Mouse (Mus musculus) forebrain, postnatal 0 days (tissue): Measurements from ENCODE around the gene Zglp1. TPM values are rescaled to one million over a fixed set of nuclear protein-coding genes. Genes with fewer than 3 reads are reported as not detected.

Experiments
- ATAC-seq: fragments of 200-750 bp; cut with Nextera tagmentation; 2 replicates; pipeline ENCODE4 v1.8.0; 2017; ENCODE audit warnings: mild to moderate bottlenecking, moderate library complexity
- DNase-seq: peaks from one replicate; pipeline ENCODE4 v3.0.0-alpha.2; 2015
- H3K27ac ChIP-seq: fragments of 300-500 bp; sonication (generic); 2 replicates; pipeline ENCODE4 v1.5.1; 2014; ENCODE audit warnings: low read depth, mild to moderate bottlenecking, antibody characterized with exemption, low read length, moderate library complexity, mixed read lengths
- H3K27me3 ChIP-seq: fragments of 300-500 bp; sonication (generic); 2 replicates; pipeline ENCODE4 v1.6.1; 2014; ENCODE audit warnings: mild to moderate bottlenecking, low read length, mixed read lengths; ENCODE audit not compliant: insufficient read depth
- H3K36me3 ChIP-seq: fragments of 300-500 bp; sonication (generic); 2 replicates; pipeline ENCODE4 v1.6.1; 2014; ENCODE audit warnings: mild to moderate bottlenecking, moderate library complexity; ENCODE audit not compliant: insufficient read depth
- H3K4me1 ChIP-seq: fragments of 300-500 bp; sonication (generic); 2 replicates; pipeline ENCODE4 v1.6.1; 2014; ENCODE audit warnings: antibody characterized with exemption; ENCODE audit not compliant: insufficient read depth
- H3K4me2 ChIP-seq: fragments of 300-500 bp; sonication (generic); 2 replicates; pipeline ENCODE4 v1.6.1; 2014; ENCODE audit warnings: low read depth, mild to moderate bottlenecking, moderate library complexity
- H3K4me3 ChIP-seq: fragments of 300-500 bp; sonication (generic); 2 replicates; pipeline ENCODE4 v1.5.1; 2014; ENCODE audit warnings: low read depth, low read length, mixed read lengths
- H3K9ac ChIP-seq: fragments of 300-500 bp; sonication (generic); 2 replicates; pipeline ENCODE4 v1.6.1; 2014; ENCODE audit warnings: mild to moderate bottlenecking
- H3K9me3 ChIP-seq: fragments of 300-500 bp; sonication (generic); 2 replicates; pipeline ENCODE4 v1.6.1; 2016; ENCODE audit warnings: low read length
- CTCF ChIP-seq: sonication (generic); IDR thresholded peaks from 2 replicates; pipeline ENCODE4 v1.5.1; 2016; ENCODE audit warnings: antibody characterized with exemption, control low read depth, low read depth
- WGBS: fragments of 180-500 bp; shearing (Covaris S2); extraction: QIAGEN DNeasy Blood & Tissue Kit; methylation state at CpG from one replicate; pipeline ENCODE4 v1.1.7; 2014; 5-methylcytosine and 5-hydroxymethylcytosine counted together
- polyA plus RNA-seq: library from polyadenylated mRNA; unstranded; fragments of >200 nt; fragmentation: Nextera tagmentation; extraction: Ambion mirVana; gene quantifications from 2 replicates; pipeline ENCODE4 v1.2.1, GENCODE M21; 2015
- total RNA-seq: library from RNA; depleted of rRNA; stranded (reverse); fragments of >200 nt; gene quantifications from 2 replicates; pipeline ENCODE4 v1.2.3, GENCODE M21; 2014

The Zglp1 gene
- total and polyA plus RNA-seq, 2 experiments from 2014 or later: 0.56 TPM; not detected in 1

DNA sequence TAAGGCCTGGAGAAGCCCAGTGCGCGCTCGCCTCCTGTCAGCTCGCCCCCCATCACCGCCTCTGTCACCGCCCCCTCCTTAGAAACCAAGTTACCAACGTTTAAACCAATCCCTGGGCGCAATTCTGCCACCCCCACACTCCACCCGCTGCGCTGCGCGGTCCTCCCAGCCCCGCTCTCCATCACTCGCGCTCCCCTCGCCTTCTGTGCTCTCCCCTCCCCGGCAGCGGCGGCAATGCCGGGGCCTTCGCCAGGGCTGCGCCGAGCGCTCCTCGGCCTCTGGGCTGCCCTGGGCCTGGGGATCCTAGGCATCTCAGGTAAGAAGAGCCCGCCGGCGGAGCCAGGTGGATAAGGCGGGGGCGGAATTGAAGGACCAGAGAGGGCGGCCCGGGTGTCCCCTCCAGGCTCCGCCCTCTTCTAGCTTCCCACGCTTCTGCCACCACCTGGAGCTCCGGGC lies 35.0 kb downstream of the Zglp1 start, which contains the start of gene Icam5:
Icam5 (plus strand) TSS at position 178 of the 456 bp plus-strand sequence.
- Histone ChIP-seq H3K4me2 (peak within 1 kb of the TSS; percentile 99), H3K9me3 (no peaks in the 10 kb centered on the region), H3K27me3 (peaks cover 65% of the 10 kb centered on the region), H3K4me1 (peaks cover 13% of the 10 kb centered on the region), H3K4me3 (peak within 1 kb of the TSS; percentile 57), H3K36me3 (no peaks in the 10 kb centered on the region), H3K27ac (peak within 1 kb of the TSS; percentile 66), H3K9ac (peak within 1 kb of the TSS; percentile 61)
- peak; percentile 69 for ATAC-seq
- peak; percentile 76 for DNase-seq
- no peak for TF ChIP-seq CTCF
- under 1% methylated on average over 32 of the region's 35 CpGs for WGBS

DNA sequence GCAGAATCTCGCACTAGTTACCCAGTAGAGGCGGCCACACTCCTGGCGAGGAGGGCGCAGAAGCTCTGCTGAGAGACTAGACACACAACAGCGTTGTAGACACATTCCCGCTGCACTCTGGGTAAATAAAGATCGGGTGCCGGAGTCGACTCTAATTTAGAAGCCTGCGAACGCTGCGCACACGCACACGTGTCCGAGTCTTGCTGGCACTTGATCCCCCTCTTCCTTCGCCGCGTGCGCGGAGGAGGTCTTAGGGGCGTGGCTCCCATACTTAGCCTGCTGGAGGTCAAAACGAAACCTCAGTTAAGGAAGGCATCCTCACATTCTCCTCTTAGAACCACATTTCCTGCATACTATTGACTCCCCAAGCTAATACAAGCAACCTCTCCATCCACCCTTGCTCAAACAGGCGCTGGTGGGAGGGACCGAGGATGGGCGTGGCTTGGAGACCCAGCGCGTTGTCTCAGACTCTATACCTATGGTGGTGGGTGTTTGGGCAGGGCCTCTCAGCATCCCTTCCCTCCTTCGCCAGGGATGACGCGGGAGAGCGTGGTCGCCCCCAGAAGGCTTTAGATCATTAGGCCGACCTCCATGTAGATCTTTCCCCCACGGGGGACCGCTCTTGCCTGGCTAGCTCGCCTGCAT lies 35.5 kb downstream of the Zglp1 start:
- no peaks in the 10 kb centered on the region for H3K9me3 ChIP-seq
- peak overlapping the region; percentile 57 for H3K4me3 ChIP-seq
- H3K27ac ChIP-seq: peak overlapping the region; percentile 66
- H3K4me1 ChIP-seq: peaks cover 13% of the 10 kb centered on the region
- no peak for TF ChIP-seq CTCF
- peak overlapping the region; percentile 61 for H3K9ac ChIP-seq
- 2% methylated on average over 36 of the region's 36 CpGs for WGBS
- peak; percentile 70 for ATAC-seq
- no peaks in the 10 kb centered on the region for H3K36me3 ChIP-seq
- H3K4me2 ChIP-seq: peak overlapping the region; percentile 99
- H3K27me3 ChIP-seq: peaks cover 59% of the 10 kb centered on the region
- peak; percentile 85 for DNase-seq

DNA sequence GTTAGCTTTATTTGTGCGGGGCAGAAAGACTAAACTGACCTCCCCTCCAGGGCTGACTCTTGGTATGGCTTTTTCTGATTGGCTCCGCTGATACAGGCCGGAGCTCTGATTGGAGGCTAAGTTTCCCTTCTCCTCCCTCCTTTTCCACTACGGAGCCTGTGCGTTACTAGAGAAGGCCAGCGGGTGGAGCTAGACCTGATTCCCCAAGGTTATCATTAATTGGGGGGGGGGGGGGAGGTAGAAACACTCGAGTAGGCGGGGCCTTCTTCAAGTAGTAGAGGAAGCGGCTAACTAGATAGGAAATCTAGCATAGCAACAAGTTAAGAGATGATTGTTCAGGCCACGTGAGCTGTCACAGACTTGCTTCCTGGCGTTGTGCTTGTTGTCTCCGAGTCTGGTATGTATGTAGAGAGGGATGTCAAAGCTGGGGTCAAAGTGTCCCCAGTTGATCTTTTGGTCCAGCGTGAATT lies 36.1 kb downstream of the Zglp1 start:
- Histone ChIP-seq H3K27me3 (peaks cover 54% of the 10 kb centered on the region), H3K27ac (peak overlapping the region; percentile 66), H3K9ac (0 out of 2 replicates have a peak overlapping the region, but pooled peaks have one; percentile 61), H3K9me3 (no peaks in the 10 kb centered on the region), H3K4me3 (peak overlapping the region; percentile 57), H3K36me3 (no peaks in the 10 kb centered on the region), H3K4me1 (peaks cover 13% of the 10 kb centered on the region), H3K4me2 (peak overlapping the region; percentile 99)
- DNase-seq (peak; percentile 84), ATAC-seq (peak; percentile 77)
- WGBS: under 1% methylated on average over 13 of the region's 13 CpGs
- peak; percentile 67 for TF ChIP-seq CTCF

DNA sequence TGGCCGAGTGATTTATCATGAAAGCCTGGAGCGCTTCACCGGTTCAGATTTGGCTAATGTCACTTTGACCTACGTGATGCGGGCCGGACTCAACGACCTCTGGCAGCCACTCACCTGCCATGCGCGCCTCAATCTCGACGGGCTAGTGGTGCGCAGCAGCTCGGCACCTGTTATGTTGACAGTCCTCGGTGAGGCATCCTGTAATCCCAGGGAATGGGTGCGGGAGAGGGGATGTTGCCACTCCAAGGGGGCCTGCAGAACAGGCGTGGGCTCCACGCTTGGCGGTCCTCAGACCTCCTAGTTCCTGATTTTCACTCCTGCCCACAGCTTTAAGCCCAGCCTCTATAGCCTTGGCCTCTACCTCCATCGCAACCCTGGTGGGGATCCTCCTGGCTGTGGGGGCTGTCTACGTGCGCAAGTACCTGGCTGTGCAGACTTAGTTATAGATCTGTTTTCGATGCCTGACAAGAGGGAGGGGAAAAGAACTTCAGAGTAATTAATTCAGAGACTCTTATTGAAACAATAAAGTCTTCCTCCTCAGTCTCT lies 36.8 kb downstream of the Zglp1 start:
- Histone ChIP-seq H3K4me2 (no peak overlapping the region), H3K9ac (no peak overlapping the region), H3K27ac (no peak overlapping the region), H3K27me3 (peaks cover 47% of the 10 kb centered on the region), H3K9me3 (no peaks in the 10 kb centered on the region), H3K4me3 (no peak overlapping the region), H3K4me1 (peaks cover 9% of the 10 kb centered on the region), H3K36me3 (no peaks in the 10 kb centered on the region)
- DNase-seq (no peak), ATAC-seq (no peak)
- TF ChIP-seq CTCF: no peak
- WGBS: 23% methylated on average over 22 of the region's 22 CpGs

DNA sequence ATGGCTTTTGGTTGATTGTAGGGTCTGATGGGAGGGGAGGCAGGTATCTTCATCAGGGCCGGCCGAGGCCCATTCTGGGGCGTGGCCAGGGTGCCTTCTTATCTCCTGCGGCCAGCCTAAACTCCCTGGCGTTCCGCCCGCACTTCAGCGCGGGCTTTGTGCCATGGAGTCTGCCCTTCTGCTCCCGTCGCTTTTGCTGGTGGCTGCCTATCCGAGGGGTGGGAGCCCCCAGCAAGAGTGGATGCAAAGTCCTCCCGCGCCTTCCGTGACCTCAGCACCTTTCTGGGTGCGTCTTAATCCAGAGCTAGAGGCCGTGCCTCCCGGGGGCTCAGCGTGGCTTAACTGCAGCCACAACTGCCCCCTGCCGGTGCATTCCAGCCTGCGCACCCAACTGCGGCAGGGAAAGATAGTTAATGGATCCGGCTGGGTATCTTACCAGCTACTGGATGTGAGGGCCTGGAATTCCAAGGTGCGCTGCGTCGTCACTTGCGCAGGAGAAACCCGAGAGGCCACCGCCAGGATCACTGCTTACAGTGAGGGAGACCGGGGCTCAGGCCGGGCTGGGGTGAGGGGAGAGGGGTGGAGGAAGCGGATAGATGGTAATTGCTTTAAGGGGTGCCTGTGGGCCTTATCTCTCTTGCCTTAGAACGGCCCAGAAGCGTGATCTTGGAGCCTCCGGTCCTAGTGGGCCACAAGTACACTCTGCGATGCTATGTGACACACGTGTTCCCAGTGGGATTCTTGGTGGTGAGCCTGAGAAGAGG lies 37.4 kb downstream of the Zglp1 start, which contains the start of gene Icam4:
Icam4 (plus strand) TSS at position 83 of the 764 bp plus-strand sequence.
- WGBS: 4% methylated on average over 37 of the region's 37 CpGs
- H3K9me3 ChIP-seq: no peaks in the 10 kb centered on the region
- peak; percentile 82 for TF ChIP-seq CTCF
- peak within 1 kb of the TSS; percentile 26; the same call in 1 of the 2 replicates for H3K9ac ChIP-seq
- peaks cover 9% of the 10 kb centered on the region for H3K4me1 ChIP-seq
- ATAC-seq (no peak), DNase-seq (peak; percentile 68)
- peaks cover 40% of the 10 kb centered on the region for H3K27me3 ChIP-seq
- no peaks in the 10 kb centered on the region for H3K36me3 ChIP-seq
- H3K4me3 ChIP-seq: no peak within 1 kb of the TSS
- H3K4me2 ChIP-seq: peak within 1 kb of the TSS; percentile 30
- H3K27ac ChIP-seq: no peak within 1 kb of the TSS

DNA sequence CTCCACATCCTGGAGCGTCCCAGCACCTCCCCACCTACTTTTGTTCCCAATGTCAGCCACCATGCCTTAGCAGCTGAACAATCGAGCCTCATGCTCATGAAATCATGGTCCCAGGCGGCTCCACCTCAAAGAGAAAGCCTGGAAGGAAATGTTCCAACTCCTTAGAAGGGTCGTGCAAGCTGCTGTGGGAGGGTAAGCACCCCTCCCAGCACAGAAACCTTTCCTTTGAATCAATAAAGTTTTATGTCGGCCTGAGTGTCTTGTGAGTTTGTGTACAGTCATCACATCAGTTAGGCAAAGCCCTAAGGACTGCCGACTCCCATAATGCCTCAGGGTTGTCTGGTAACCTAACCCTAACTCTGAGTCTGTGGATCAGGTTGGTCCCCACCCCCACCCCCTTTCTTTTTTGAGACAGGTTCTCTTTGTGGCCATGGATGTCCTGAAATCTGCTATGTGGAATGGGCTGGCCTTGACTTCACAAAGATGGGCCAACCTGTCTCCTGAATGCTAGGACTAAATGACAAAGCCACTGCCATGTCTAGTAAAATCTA lies 38.3 kb downstream of the Zglp1 start:
- H3K27me3 ChIP-seq: peaks cover 35% of the 10 kb centered on the region

More for the DNA sequence above, 38.3 kb downstream of the Zglp1 start:
- Histone ChIP-seq H3K4me1 (peaks cover 8% of the 10 kb centered on the region), H3K36me3 (no peaks in the 10 kb centered on the region), H3K9me3 (no peaks in the 10 kb centered on the region), H3K9ac (no peak overlapping the region), H3K4me2 (no peak overlapping the region), H3K27ac (no peak overlapping the region), H3K4me3 (no peak overlapping the region)
- ATAC-seq (no peak), DNase-seq (no peak)
- TF ChIP-seq CTCF: no peak
- 74% methylated on average over 6 of the region's 6 CpGs for WGBS
